Mouse (Mus musculus) embryo, embryonic 11.5 days (tissue): Measurements from ENCODE around the gene Tmem63a.
"Not testable (repeated sequence)": the region's sequence is repeated elsewhere in the genome, so short reads cannot be mapped to it uniquely, and the experiment has no call there.

Source experiments
- DNase-seq: peaks from one replicate; pipeline ENCODE4 v3.0.0-alpha.2; 2012; ENCODE audit warnings: low read depth, low spot score

Tmem63a gene

DNA sequence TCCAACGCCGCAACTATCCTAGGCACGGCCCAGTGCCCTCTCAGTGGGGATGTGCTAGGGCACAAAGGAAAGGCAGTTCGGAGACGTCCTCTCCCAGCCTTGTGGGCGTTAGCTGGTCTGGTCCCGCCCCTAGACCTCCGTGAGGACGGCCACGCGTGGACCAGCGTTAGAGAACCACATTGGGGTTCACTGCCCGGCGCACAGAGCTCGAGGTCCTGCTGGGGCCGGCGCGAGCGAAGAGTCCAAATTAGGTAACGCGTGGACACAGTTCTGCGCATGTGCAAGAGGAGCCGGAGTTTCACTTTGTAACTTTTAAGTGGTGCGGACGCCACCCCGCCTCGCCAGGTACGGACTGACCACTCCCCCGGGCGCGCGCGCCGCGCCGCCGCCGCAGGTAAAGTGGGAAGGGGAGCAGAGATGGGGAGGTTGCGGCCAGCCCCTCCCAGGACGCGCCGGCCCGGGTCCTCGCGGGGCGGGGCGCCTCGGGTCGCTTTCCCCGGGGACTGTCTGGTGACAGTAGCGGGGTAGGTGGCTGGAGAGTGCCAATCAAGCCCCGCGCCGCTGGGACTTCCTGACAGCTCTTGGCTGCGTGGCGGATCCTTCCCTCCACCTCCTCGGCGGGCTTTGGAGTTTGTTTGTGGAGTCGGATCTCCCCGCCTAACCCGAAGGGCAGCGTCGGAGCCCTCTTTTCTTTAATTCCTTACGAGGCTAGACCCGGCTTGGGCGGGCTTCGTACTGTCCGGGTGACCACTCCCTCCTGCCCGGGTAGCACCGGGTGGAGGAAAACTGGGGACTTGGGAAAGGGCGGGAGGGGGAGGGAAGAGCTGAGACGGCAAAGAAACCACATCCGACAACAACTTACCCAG is at the start of gene Tmem63a:
Tmem63a (plus strand) TSS at position 179 of the 866 bp plus-strand sequence.
- DNase-seq: peak; percentile 39

DNA sequence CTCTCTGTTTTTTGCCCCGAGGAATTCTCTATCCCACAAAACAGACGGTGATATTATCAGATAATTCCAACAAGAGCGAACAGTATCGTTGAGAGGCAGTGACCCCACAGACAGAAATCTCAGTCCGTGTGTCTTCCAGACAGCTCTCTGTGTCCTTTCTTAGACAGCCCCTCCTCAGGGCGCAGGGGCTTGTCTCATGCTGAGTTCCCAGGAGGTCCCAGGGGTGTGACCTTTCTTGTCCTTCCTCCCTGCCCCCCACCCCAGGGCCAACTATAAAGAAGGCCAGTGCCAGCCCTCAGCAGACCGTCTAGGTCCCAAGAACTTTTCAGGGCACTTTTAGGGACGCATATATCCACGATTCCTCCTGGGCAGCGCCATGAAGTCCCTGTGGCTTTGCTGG is 49.3 kb upstream of the Tmem63a start, which contains the start of gene Lefty2:
Lefty2 (plus strand) TSS at position 301 of the 400 bp plus-strand sequence.
- no peak for DNase-seq

DNA sequence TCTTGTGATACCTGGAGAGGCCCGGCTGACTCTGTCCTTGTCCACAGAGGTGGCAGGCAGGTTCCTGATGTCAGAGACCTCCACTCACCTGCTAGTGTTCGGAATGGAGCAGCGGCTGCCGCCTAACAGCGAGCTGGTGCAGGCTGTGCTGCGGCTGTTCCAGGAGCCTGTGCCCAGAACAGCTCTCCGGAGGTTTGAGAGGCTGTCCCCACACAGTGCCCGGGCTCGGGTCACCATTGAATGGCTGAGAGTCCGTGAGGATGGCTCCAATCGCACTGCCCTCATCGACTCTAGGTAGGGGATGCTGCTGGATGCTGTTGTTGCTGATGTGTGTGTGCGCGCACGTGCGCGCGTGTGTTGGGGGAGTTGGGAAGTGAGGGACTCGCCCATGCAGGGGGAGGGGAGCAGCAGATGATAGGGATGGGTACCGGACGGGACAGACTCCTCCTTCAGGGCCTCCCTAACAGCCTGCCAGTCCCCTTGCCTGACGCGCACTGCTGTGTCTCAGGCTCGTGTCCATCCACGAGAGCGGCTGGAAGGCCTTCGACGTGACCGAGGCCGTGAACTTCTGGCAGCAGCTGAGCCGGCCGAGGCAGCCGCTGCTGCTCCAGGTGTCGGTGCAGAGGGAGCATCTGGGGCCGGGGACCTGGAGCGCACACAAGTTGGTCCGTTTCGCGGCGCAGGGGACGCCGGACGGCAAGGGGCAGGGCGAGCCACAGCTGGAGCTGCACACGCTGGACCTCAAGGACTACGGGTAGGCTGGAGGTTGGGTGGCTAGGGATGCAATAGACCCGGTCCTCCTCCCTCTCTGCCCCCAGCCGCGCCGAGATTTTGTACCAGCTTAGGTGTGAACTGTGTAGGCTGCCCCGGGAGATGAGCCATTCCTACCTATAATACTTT is 47.8 kb upstream of the Tmem63a start:
- DNase-seq: not testable (repeated sequence)

DNA sequence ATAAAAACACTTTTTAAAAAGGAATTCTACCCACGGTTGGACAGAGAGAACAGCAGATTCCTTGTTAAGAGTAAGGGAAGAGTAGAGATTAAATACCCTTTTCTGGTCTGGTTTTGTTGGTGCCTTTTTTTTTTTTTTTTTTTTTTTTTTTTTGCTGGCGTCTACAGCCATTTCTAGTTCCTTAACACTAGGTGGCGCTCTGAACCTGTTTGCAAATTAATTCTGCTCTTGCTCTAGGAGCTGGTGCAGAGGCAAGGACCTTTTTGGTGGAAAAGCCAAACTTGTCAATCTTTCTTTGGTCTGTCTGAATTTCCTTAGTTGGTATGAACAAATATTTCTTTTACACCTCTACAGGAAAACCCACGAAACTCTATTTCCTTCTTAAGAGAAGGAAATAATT is 41.0 kb upstream of the Tmem63a start:
- peak; percentile 62 for DNase-seq

DNA sequence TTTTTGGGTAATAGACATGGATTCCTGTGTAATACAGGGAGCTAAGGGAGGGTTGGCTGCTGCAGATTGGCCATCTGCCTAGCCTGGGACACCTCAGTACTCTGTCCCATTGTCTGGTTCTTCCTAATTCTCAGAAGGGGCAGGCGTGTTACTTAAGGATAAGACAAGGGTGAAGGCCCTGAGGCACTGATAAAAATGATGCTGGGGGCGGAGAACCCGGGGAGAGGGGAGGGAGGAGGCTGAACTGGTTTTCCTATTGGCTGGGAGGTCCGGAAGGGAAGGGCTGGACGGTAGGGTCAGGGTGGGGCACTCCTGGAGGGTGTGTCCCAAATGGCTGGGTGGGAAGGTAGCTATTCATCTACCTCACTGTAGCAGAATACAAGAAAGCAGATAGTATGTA is 39.2 kb upstream of the Tmem63a start:
- no peak for DNase-seq

DNA sequence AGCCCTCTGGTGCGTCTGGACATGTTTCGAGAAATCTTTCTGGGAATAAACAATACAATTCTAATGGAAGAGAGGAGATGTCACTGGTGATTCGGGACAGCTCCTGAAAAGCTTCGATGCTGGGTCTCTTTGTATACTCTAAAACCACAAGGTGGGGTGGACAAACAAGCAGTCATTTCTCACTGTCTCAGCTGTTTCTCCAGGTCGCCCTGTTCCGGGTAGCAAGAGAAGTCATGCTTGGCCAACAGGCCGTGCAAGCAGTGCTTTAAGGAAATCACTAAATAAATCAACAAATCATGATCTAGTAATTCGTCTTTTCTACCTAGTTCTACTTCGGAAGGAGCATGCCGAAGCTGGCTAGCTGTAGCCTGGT is 38.5 kb upstream of the Tmem63a start:
- no peak for DNase-seq

DNA sequence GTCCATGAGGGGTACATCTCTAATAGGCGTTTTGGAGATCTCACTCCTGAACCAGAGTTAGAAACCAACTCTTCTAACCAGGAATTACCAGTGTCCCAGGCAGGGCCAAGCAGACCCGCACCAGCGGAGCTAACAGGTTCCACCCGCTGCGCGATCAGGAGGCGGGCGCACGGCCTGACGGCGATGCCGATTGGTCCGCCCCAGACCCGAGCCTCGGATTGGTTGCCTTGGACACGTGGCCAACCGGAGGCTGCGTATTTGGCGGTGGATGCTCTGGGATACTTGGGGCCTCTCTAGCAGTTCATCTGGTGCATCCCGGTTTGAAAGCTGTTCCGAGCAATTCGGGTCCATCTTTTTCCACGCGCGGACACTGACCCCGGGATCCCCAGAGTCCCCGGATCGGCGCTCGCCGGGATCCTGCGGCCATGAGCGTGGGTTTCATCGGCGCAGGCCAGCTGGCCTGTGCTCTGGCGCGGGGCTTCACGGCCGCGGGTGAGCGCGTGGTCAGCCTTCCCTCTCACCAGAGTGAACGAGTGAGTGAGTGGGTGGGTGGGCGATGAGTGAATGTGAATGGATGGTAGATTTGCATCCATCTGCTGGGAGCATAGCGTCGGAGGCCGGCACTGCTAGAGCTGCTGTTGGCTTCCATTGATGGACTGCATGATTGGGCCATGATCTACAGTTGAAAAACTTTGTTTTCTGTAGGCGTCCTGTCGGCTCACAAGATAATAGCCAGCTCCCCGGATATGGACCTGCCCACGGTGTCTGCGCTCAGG is 37.9 kb upstream of the Tmem63a start, which contains the start of gene Pycr2:
Pycr2 (plus strand) TSS at position 255 of the 776 bp plus-strand sequence.
- peak; percentile 91 for DNase-seq

DNA sequence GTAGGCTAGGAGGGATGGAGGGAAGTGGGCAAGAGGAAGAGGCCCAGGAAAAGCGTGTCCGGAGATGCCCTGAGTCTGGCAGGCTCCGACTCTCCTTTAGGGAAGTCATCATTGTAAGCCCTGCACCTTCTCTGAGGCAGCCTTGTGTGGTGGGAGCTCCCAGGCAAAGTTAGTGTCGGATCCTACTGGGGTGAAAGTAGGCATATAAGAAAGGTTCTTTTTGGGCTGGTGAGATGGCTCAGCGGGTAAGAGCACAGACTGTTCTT is 37.4 kb upstream of the Tmem63a start:
- DNase-seq: no peak

DNA sequence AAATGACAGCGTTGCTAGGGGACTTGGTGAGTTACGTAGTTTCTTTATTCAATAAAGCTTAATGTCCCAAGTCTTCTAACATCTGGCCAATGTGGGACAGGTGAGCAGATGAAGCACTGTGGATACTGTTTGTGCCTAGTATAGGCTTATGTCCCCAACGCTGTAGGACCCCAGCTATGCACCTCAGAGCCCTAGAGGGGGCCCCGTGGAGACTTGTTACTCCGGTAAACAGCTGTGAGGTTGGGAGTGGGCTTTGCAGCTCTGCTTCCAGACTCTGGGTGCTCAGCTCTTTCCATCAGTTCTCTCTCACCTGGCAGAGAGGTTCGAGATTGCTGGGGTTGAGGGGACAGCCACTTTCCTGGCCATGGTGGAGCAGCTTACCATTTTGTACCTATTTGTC is 36.8 kb upstream of the Tmem63a start:
- no peak for DNase-seq

DNA sequence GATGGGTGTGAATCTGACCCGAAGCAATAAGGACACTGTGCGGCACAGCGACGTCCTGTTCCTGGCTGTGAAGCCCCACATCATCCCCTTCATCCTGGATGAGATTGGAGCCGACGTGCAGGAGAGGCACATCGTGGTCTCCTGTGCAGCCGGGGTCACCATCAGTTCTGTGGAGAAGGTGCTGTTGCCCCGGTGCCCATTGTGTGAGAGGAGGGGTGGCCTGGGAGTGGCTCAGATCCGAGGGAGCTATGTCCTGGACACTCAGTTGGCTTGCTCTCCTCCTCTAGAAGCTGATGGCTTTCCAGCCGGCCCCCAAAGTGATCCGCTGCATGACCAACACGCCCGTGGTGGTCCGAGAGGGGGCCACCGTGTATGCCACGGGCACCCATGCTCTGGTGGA is 36.3 kb upstream of the Tmem63a start:
- no peak for DNase-seq

DNA sequence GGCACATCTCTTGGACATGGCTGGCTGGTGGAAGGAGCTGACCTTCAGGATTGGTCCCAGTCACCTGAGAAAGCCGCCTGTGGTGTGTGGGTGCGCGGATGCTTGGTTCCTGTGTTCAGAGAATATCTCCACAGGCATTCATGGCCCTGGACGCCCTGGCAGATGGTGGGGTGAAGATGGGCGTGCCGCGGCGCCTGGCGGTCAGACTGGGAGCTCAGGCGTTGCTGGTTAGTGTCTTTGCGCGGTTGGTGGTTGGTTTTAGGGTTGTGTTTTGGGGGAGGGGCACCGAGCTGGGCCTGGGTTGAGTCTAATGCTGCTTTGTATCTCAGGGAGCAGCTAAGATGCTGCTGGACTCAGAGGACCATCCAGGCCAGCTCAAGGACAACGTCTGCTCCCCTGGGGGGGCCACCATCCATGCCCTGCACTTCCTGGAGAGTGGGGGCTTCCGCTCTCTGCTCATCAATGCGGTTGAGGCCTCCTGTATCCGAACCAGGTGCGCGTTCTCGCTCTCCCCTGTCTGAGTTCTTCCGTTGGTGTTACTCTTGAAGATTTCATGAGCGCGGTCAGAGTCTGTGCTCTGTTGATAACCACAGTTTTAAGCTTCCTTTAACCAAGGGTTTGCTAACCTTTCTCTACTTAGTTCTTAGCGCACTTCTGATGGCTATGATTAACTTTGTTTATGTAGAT is 35.5 kb upstream of the Tmem63a start:
- no peak for DNase-seq

DNA sequence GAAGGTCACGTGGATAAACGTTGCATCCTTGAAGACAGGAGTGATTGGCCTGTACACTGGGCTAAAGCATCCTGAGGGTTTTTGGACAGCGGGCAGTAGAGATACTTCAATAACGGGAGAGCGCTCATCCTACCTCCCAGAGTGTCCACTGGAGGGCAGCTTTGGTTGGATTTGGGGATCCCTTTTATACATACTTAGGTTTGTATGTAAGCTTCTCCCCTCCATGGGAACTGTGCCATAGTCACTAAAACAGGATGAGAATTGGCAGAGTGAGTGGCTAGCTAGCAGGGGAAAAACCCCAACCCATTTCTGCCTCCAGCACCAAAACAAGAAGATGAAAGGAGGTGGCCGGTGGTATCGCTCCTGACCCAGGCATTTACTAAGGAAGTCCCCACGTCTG is 31.0 kb upstream of the Tmem63a start:
- no peak for DNase-seq

DNA sequence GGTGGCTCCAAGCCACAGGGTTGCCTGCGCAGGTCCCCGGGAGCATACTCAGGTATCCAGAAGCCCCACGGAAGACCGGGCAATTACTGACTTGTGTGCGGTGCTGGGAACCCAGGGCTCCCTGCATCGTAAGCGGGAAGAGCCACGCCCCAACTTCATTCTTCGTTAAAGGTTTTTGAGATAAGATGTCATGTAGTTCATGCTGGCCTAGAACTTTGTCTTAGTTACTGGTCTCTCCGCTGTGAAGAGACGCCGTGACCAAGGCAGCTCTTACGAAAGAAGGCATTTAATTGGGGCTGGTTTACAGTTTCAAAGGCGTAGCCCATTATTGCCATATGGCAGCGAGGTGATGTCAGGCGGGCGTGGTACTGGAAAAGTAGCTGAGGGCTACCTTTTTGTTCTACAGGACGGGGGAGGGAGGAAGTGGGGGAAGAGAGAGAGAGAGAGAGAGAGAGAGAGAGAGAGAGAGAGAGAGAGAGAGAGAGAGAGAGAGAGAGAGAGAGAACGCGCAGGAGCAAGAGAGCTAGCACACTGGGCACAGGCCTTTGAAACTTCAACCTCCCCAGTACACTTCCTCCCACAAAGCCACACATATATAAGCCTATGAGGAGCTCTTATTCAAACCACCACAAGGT is 30.4 kb upstream of the Tmem63a start:
- DNase-seq: no peak

DNA sequence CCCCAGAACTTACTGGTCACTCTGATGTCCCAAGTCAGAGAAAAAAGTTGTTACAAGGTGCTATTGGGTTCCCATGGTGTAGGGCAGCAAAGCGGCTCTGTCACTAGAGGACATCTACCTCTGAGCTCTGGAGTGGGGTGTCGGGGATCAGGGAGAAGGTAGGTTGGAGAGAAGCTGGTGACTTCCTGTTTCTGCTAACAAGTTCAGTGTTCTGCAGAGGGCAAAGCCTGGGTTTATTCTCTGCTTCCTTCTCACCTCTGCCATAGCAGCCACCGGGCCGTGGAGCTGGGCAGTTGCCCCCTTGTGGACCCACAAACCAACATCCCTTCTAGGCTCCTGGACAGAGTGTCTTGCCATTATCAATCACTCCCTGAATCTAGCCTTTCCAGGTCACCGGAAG is 29.4 kb upstream of the Tmem63a start:
- no peak for DNase-seq

DNA sequence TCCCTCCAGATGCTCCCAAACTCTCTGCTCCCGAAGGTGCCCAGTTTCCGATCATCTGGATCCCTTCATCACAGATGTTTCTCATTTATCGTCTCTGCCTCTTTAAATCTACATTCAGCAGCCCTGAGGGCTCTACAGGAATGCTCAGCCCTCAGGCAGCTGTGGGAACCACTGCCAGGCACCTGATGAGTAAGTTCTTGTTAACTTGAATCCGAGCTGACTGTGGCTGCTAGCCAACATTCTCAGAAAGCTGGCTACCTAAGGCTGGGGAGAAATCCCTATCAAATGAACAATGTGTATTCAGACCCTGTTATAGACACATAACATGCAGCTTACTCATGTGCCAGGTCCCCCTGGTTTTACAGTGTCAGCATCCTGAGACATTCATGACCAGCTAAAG is 28.3 kb upstream of the Tmem63a start:
- DNase-seq: no peak

DNA sequence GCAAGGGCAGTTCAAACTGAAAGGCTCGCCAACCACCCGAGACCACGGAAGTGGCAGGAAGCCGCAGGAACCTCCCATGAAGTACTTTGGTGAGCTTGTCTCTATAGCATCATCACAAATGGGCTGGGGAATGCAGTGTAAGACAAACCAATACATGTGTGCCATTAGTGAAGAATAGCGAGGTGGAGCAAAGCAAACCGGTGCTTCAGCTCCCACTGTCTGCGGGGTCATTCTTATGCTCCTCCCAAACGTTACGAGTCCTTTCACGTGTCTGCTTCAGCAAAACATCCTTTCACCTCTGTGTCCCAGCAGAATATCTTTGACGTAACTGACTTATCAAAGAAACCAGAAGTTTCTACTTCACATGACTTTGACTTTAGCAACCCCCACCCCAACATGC is 25.7 kb upstream of the Tmem63a start:
- no peak for DNase-seq

DNA sequence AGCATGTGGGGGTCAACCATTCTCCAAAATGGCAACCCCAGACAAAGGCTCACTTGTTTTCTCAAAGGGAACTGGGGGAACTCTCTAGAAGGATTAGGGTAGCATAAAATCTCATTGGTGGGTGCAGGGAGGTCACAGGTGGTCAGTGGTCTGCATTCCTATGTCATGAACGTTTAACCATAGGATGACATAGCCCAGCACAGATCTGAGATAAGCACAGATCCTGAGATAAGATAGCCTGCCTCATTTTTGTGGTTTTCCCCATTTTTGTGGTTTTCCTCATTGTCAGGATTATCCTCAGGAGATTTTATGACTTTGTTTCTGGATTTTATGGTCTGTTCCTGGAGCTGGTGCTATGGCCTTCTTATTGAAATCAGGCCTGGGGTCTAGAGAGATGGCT is 25.1 kb upstream of the Tmem63a start:
- DNase-seq: no peak

DNA sequence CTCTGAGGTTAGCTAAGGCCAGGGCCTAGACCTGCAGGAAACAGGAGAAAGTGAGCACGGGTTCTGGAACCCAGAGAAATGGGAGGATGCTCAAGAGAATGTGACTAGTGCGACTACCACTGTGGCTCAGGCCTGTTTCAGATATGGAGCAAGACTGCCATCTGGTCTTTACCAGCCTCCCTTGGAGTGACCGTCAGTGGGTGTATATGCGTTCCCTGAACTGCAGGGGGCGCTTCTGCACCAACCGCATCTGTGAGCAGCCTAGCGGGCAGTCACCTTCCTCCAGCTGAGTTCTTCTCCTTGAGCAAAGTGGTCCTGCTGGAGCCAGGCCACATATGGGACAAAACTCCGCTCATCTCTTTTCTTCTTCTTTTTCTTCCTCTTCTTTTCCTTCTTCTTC is 22.5 kb upstream of the Tmem63a start:
- DNase-seq: no peak

DNA sequence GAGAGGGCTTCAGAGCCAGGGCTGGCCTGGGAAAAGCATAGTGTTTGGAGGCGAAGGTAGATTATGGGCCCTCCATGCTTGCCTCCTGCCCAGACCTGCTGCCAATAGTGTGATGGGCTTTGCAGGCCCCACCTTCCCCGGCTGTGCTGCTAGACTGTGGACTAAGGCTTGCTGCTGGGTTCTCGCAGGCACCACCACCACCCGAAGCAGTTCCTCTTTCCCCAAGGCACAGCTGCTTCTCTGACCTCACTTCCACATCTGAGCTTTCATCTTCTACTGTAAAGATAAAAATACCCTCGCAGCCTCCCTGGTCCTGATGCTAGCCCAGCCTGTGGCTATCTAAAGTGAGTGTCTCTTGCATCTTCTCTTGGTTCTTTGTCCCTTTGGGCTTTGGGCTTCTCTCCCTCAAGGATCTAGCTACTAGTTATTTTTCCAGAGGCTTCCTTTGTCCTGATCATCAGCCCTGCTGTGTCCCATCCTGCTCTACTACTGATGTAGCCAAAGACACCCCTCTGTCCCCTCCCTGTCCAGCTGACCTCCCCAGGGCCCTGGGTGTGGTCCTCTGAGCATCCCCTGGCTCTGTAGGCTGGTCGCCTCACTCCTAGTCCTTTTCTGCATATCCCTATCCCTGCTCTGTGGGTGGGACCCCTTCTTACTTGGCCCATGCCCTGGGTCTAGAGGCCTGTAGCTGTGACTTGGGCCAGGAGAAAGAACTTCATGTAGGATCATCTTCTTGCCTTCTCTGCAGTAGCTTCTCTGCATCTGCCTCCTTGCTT is 19.7 kb upstream of the Tmem63a start:
- DNase-seq: no peak

DNA sequence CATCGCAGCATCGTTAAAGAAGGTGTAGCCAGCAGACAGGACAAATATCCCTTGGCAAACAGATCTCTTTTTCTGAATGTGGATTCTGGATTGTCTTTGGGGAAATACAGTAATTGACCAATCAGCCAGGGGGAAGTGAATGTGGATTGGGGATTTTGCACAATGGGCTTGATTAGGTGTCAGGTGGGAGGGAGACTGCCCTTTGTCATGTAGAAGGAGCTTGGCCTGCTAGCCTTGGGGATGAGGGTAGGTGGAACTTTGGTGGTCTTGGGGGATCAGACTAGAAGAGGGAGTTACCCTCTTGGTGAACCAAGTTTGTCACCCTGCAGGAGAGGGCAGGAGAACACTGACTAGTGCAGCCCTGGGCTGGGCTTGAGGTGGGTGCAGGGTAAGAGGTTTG is 17.4 kb upstream of the Tmem63a start:
- no peak for DNase-seq
